In genomic region chr5:130310077-130310476, GRCm38 (mm10) we compare ENCODE assay signal across 17 mouse cellular contexts. TPM values are rescaled to one million over a fixed set of nuclear protein-coding genes. Genes with fewer than 3 reads are reported as not detected.
DNase-seq lines count a peak whose midpoint lies in the region; ATAC-seq and TF ChIP-seq lines count a peak whose summit lies in the region.
"Had no signal": no experiment of that assay in that cellular context is flagged by ENCODE, and none has a peak within 500 bp of the region (broad histone marks: within the 10 kb centered on the region; RNA-seq: fewer than 3 reads in every experiment).

No protein-coding gene starts in this region.

- H3K4me3 ChIP-seq in liver, adult 2 months (ENCODE audit: insufficient read depth, low read depth, low read length), result no peak overlapping the region
- H3K4me3 ChIP-seq in liver, embryonic 11.5 days (ENCODE audit: low read depth, low read length), result no peak overlapping the region
- no peak overlapping the region for H3K4me3 ChIP-seq in bone marrow, adult 2 months (replicated peaks; ENCODE audit: control insufficient read depth, low read depth, low read length)
- no peak overlapping the region for H3K4me3 ChIP-seq in heart, embryonic 11.5 days (ENCODE audit: low read depth, low read length)
- H3K4me3 ChIP-seq: embryonic facial prominence, embryonic 13.5 days; heart, embryonic 13.5 days; megakaryocyte, embryonic 14.5 days had no signal

- H3K36me3 ChIP-seq in liver, adult 2 months (ENCODE audit: control insufficient read depth, insufficient read depth, low read length), result no peaks in the 10 kb centered on the region; the same call in 1 of the 2 replicates
- peaks cover 9% of the 10 kb centered on the region; the same call in 1 of the 2 replicates for H3K36me3 ChIP-seq in liver, embryonic 11.5 days (ENCODE audit: control insufficient read depth, insufficient read depth, low read length)
- peaks cover 5% of the 10 kb centered on the region for H3K36me3 ChIP-seq in heart, embryonic 11.5 days (ENCODE audit: control insufficient read depth, insufficient read depth, low read length)

- H3K9me3 ChIP-seq in liver, embryonic 11.5 days (ENCODE audit: control insufficient read depth, low read length), result no peaks in the 10 kb centered on the region
- H3K9me3 ChIP-seq in heart, embryonic 11.5 days (replicated peaks; ENCODE audit: control insufficient read depth, low read length), result no peaks in the 10 kb centered on the region
- H3K9me3 ChIP-seq: embryonic facial prominence, embryonic 13.5 days; heart, embryonic 13.5 days had no signal

- no peak overlapping the region for H3K4me2 ChIP-seq in liver, embryonic 11.5 days
- H3K4me2 ChIP-seq in heart, embryonic 11.5 days, result no peak overlapping the region
- H3K4me2 ChIP-seq: embryonic facial prominence, embryonic 13.5 days; heart, embryonic 13.5 days had no signal

- no peaks in the 10 kb centered on the region for H3K27me3 ChIP-seq in liver, adult 2 months (ENCODE audit: control insufficient read depth, insufficient read depth, low read length)
- H3K27me3 ChIP-seq in liver, embryonic 11.5 days (replicated peaks; ENCODE audit: control insufficient read depth, insufficient read depth, low read length), result no peaks in the 10 kb centered on the region
- no peaks in the 10 kb centered on the region for H3K27me3 ChIP-seq in heart, embryonic 11.5 days (ENCODE audit: control insufficient read depth, insufficient read depth, low read length)
- H3K27me3 ChIP-seq: embryonic facial prominence, embryonic 13.5 days; heart, embryonic 13.5 days; megakaryocyte, embryonic 14.5 days had no signal

- H3K9ac ChIP-seq in liver, adult 2 months (ENCODE audit: low read depth, low read length), result no peak overlapping the region
- no peak overlapping the region for H3K9ac ChIP-seq in liver, embryonic 11.5 days (ENCODE audit: low read depth, low read length)
- H3K9ac ChIP-seq in heart, embryonic 11.5 days (ENCODE audit: low read depth, low read length), result no peak overlapping the region
- H3K9ac ChIP-seq: embryonic facial prominence, embryonic 13.5 days; heart, embryonic 13.5 days had no signal

- H3K4me1 ChIP-seq in liver, adult 2 months (ENCODE audit: control insufficient read depth, insufficient read depth, low read length), result no peaks in the 10 kb centered on the region
- H3K4me1 ChIP-seq in liver, embryonic 11.5 days (replicated peaks; ENCODE audit: control insufficient read depth, insufficient read depth, low read length), result no peaks in the 10 kb centered on the region
- no peaks in the 10 kb centered on the region; the same call in 1 of the 2 replicates for H3K4me1 ChIP-seq in bone marrow, adult 2 months (ENCODE audit: control insufficient read depth, insufficient read depth, low read length)
- no peaks in the 10 kb centered on the region for H3K4me1 ChIP-seq in heart, embryonic 11.5 days (ENCODE audit: control insufficient read depth, insufficient read depth, low read length)
- H3K4me1 ChIP-seq: embryonic facial prominence, embryonic 13.5 days; megakaryocyte, embryonic 14.5 days had no signal

- TF ChIP-seq CTCF in liver, adult 2 months (IDR thresholded peaks at IDR 0.05; ENCODE audit: low read depth, low read length), result peak; percentile 41; the same call in 1 of the 2 replicates
- TF ChIP-seq CTCF in bone marrow, adult 2 months (IDR thresholded peaks at IDR 0.05; ENCODE audit: control insufficient read depth, insufficient read depth, low read length), result peak; percentile 40; the same call in 1 of the 2 replicates

- TF ChIP-seq POLR2A in liver, adult 2 months (IDR thresholded peaks at IDR 0.05; ENCODE audit: extremely low read depth, insufficient read depth, low read length), result no peak
- TF ChIP-seq POLR2A in bone marrow, adult 2 months (IDR thresholded peaks at IDR 0.05; ENCODE audit: borderline replicate concordance, control insufficient read depth, low read depth, low read length), result no peak

- H3K27ac ChIP-seq in liver, adult 2 months (replicated peaks; ENCODE audit: insufficient read depth, low read depth, low read length), result no peak overlapping the region
- H3K27ac ChIP-seq in liver, embryonic 11.5 days (ENCODE audit: low read depth, low read length), result no peak overlapping the region
- H3K27ac ChIP-seq in bone marrow, adult 2 months (ENCODE audit: control insufficient read depth, insufficient read depth, low read depth, low read length, poor library complexity), result no peak overlapping the region
- H3K27ac ChIP-seq in heart, embryonic 11.5 days (ENCODE audit: low read depth, low read length), result no peak overlapping the region
- H3K27ac ChIP-seq: embryonic facial prominence, embryonic 13.5 days; heart, embryonic 13.5 days had no signal

- no peaks in the 10 kb centered on the region for H3K79me2 ChIP-seq in liver, adult 2 months (ENCODE audit: control insufficient read depth, insufficient read depth, low read length)

- WGBS in liver, adult 2 months, result 93% methylated on average over 4 of the region's 4 CpGs
- whole genome bisulfite sequencing in liver, embryonic 11.5 days, result 93% methylated on average over 4 of the region's 4 CpGs
- 88% methylated on average over 4 of the region's 4 CpGs for WGBS in bone marrow, adult 2 months
- 94% methylated on average over 4 of the region's 4 CpGs for WGBS in heart, embryonic 11.5 days (ENCODE audit: insufficient replicate concordance)

- ATAC-seq in CD4-positive, CD25-positive, alpha-beta regulatory T cell, adult 4 months, result no peak
- ATAC-seq in liver, embryonic 11.5 days (replicated peaks; ENCODE audit: low FRiP score), result no peak
- ATAC-seq in heart, embryonic 11.5 days (replicated peaks; ENCODE audit: insufficient number of reproducible peaks, low FRiP score, low TSS enrichment), result no peak

- DNase-seq in CD4-positive, CD25-positive, alpha-beta regulatory T cell, adult 2 months (ENCODE audit: low read depth, low spot score), result peak; percentile 5
- no peak for DNase-seq in liver, adult 2 months (ENCODE audit: extremely low read depth, low read depth, low spot score)
- no peak for DNase-seq in liver, embryonic 11.5 days (ENCODE audit: low spot score)
- peak; percentile 22 for DNase-seq in A20 (ENCODE audit: low read depth, low spot score)
- DNase-seq in adrenal gland, adult 8-10 months, result no peak
- DNase-seq: cerebellum, adult 11 months; heart, postnatal 4 days; kidney, postnatal 25 days had no signal

RNA-seq across cellular contexts. Expression of gene Tyw1, which starts 54.7 kb away (rescaled TPM):
- 10 to 100 TPM; 22.1 to 44.6 TPM for polyA plus RNA-seq in CD4-positive, CD25-positive, alpha-beta regulatory T cell, adult 4 months (2017; shearing (Covaris generic))
- 12.8 and 13.3 TPM in 2 replicates for total RNA-seq in liver, adult 2 months (2014; rRNA removed)
- polyA plus RNA-seq in liver, adult 2 months (2012; rRNA removed), result 6.8 and 8.0 TPM in 2 replicates
- 28.5 and 32.2 TPM in 2 replicates for polyA plus RNA-seq in liver, embryonic 11.5 days (2014; fragmentation: Nextera tagmentation; extraction: Ambion mirVana)
- 7.0 and 11.7 TPM in 2 replicates for polyA plus RNA-seq in bone marrow, adult 2 months (2011; ENCODE audit: insufficient read depth, insufficient read length, low replicate concordance, missing spikeins)
- 17.8 and 20.3 TPM in 2 replicates for polyA plus RNA-seq in heart, embryonic 11.5 days (2014; fragmentation: Nextera tagmentation; extraction: Ambion mirVana)
- 10 to 100 TPM; 34.0 to 36.4 (median 35.7) TPM for total RNA-seq in adrenal gland, adult 8-10 months (2022)

RNA-seq across cellular contexts. Expression of gene Sbds, which starts 54.7 kb away (rescaled TPM):
- 100 to 1,000 TPM; 124 to 164 TPM for polyA plus RNA-seq in CD4-positive, CD25-positive, alpha-beta regulatory T cell, adult 4 months (2017; shearing (Covaris generic))
- total RNA-seq in liver, adult 2 months (2014; rRNA removed), result 36.9 and 42.5 TPM in 2 replicates
- polyA plus RNA-seq in liver, adult 2 months (2012; rRNA removed), result 25.9 and 29.4 TPM in 2 replicates
- 80.5 and 83.7 TPM in 2 replicates for polyA plus RNA-seq in liver, embryonic 11.5 days (2014; fragmentation: Nextera tagmentation; extraction: Ambion mirVana)
- 42.3 and 56.9 TPM in 2 replicates for polyA plus RNA-seq in bone marrow, adult 2 months (2011; ENCODE audit: insufficient read depth, insufficient read length, low replicate concordance, missing spikeins)
- polyA plus RNA-seq in heart, embryonic 11.5 days (2014; fragmentation: Nextera tagmentation; extraction: Ambion mirVana), result 58.2 and 61.1 TPM in 2 replicates
- 100 to 1,000 TPM; 101 to 115 (median 106) TPM for total RNA-seq in adrenal gland, adult 8-10 months (2022)

RNA-seq across cellular contexts. Expression of gene Caln1, which starts 59.2 kb away (rescaled TPM):
- not detected for polyA plus RNA-seq in CD4-positive, CD25-positive, alpha-beta regulatory T cell, adult 4 months (2017; shearing (Covaris generic))
- total RNA-seq in liver, adult 2 months (2014; rRNA removed), result 2.8 and 2.9 TPM in 2 replicates
- polyA plus RNA-seq in liver, adult 2 months (2012; rRNA removed), result 2.0 and 2.4 TPM in 2 replicates
- not detected in 2 replicates for polyA plus RNA-seq in liver, embryonic 11.5 days (2014; fragmentation: Nextera tagmentation; extraction: Ambion mirVana)
- 1.3 and 1.7 TPM in 2 replicates for polyA plus RNA-seq in bone marrow, adult 2 months (2011; ENCODE audit: insufficient read depth, insufficient read length, low replicate concordance, missing spikeins)
- 0.11 and 0.21 TPM in 2 replicates for polyA plus RNA-seq in heart, embryonic 11.5 days (2014; fragmentation: Nextera tagmentation; extraction: Ambion mirVana)
- 10 to 100 TPM; 48.9 to 84.6 (median 58.6) TPM for total RNA-seq in adrenal gland, adult 8-10 months (2022)
- total RNA-seq: heart, postnatal 4 days had no signal
- polyA plus RNA-seq: intestine, embryonic 14.5 days; liver, embryonic 16.5 days; stomach, embryonic 14.5 days had no signal

Comparison
In these comparisons a context has a peak if more than half of its experiments do, and no peak if none do; other contexts are left out.
1. DNase-seq: peak in CD4-positive, CD25-positive, alpha-beta regulatory T cell, adult 2 months (single experiment) and A20 (single experiment); none in liver, adult 2 months (single experiment), liver, embryonic 11.5 days (single experiment) and adrenal gland, adult 8-10 months (single experiment).